Mouse (Mus musculus) liver, embryonic 13.5 days (tissue): ENCODE data around the gene Ccdc88a. TPM values are rescaled to one million over a fixed set of nuclear protein-coding genes. Genes with fewer than 3 reads are reported as not detected.

Experiments
- ATAC-seq: fragments of 200-750 bp; cut with Nextera tagmentation; 2 replicates; pipeline ENCODE4 v1.8.0; 2017; ENCODE audit warnings: low read depth, mild to moderate bottlenecking, moderate number of reproducible peaks, moderate library complexity
- DNase-seq: peaks from one replicate; pipeline ENCODE4 v3.0.0; 2022
- H3K27ac ChIP-seq: fragments of 300-500 bp; sonication (generic); 2 replicates; pipeline ENCODE4 v1.5.1; 2015; ENCODE audit warnings: moderate library complexity, mild to moderate bottlenecking, inconsistent platforms
- H3K27me3 ChIP-seq: fragments of 300-500 bp; sonication (generic); 2 replicates; pipeline ENCODE4 v1.6.1; 2015; ENCODE audit warnings: mild to moderate bottlenecking, inconsistent platforms
- H3K36me3 ChIP-seq: fragments of 300-500 bp; sonication (generic); 2 replicates; pipeline ENCODE4 v1.6.1; 2015; ENCODE audit warnings: mild to moderate bottlenecking, inconsistent platforms
- H3K4me1 ChIP-seq: fragments of 300-500 bp; sonication (generic); replicated peaks from 2 replicates; pipeline ENCODE4 v1.6.1; 2015; ENCODE audit warnings: inconsistent platforms
- H3K4me2 ChIP-seq: fragments of 300-500 bp; sonication (generic); 2 replicates; pipeline ENCODE4 v1.6.1; 2015; ENCODE audit warnings: inconsistent platforms, mild to moderate bottlenecking, moderate library complexity
- H3K4me3 ChIP-seq: fragments of 300-500 bp; sonication (generic); replicated peaks from 2 replicates; pipeline ENCODE4 v1.5.1; 2015; ENCODE audit warnings: mild to moderate bottlenecking, inconsistent platforms
- H3K9ac ChIP-seq: fragments of 300-500 bp; sonication (generic); 2 replicates; pipeline ENCODE4 v1.6.1; 2015; ENCODE audit warnings: mild to moderate bottlenecking, inconsistent platforms
- H3K9me3 ChIP-seq: fragments of 300-500 bp; sonication (generic); replicated peaks from 2 replicates; pipeline ENCODE4 v1.6.1; 2016; ENCODE audit warnings: inconsistent platforms
- WGBS: fragments of 180-500 bp; shearing (Covaris S2); methylation state at CpG from one replicate; pipeline ENCODE4 v1.1.7; 2015; ENCODE audit not compliant: insufficient replicate concordance; 5-methylcytosine and 5-hydroxymethylcytosine counted together
- polyA plus RNA-seq: library from polyadenylated mRNA; unstranded; fragments of >200 nt; fragmentation: Nextera tagmentation; extraction: Ambion mirVana; gene quantifications from 2 replicates; pipeline ENCODE4 v1.2.1, GENCODE M21; 2015

Ccdc88a gene
- polyA plus RNA-seq, 1 experiment from 2014 or later: 5.2 TPM

DNA sequence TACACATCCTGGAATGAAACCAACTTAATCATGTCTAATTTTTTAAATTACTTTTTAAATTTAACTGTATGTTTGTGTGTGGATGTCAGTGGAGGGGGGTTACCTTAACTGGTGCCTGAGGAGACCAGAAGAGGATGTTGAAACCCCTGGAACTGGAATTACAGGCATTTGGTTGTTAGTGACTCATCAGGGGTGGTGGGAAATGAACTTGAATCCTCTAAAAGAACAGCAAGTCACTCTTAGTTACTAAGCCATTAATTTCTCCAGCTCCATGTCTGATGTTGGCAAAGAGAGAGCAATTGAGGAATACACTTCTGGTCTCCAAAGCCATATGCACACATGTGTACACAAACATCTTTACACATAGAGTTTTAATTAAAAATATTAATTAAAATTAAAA, 101.2 kb downstream of the Ccdc88a start:
- DNase-seq (no peak), ATAC-seq (no peak)
- no peak overlapping the region for H3K27ac ChIP-seq
- H3K27me3 ChIP-seq: no peaks in the 10 kb centered on the region
- H3K4me2 ChIP-seq: no peak overlapping the region
- H3K9me3 ChIP-seq: no peaks in the 10 kb centered on the region
- peaks cover 3% of the 10 kb centered on the region; the same call in 1 of the 2 replicates for H3K36me3 ChIP-seq
- no peak overlapping the region for H3K9ac ChIP-seq
- no peak overlapping the region for H3K4me3 ChIP-seq
- peaks cover 4% of the 10 kb centered on the region; the same call in 1 of the 2 replicates for H3K4me1 ChIP-seq

DNA sequence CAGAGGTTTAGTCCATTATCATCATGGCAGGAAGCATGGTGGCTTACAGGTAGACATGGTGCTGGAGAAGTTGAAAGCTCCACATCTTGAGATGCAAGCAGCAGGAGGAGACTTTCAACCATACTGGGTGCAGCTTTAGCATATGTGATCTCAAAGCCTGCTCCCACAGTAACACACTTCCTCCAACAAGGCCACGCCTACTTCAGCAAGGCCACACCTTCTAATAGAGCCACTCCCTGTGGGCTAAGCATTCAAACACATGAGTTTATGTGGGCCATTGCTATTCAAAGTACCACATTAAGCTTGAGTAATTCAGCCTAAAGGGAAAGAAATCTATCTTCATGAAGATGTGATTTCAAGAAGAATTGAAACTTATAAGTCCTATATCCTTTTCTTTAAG, 119.7 kb downstream of the Ccdc88a start:
- 67% methylated on average over 1 of the region's 1 CpGs for WGBS
- no peak overlapping the region for H3K9ac ChIP-seq
- DNase-seq: no peak

DNA sequence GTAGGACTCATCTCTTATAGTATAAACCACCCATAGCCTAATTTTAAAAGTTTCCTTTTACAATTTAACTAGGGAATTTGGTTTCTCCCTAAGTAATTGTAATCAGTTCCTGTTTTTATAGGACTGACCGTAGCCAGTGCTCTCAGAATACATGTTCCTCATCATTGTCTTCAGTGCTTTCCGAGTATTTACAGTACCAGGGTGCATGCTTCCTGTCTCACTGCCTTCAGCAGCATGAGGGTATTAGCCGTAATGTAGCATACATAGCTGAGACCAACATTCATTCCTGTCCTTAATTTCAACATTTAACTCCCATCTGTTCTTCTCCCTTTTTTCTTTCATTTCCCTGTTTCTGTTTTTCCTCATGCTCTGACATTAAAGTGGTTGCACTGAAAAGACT, 123.5 kb downstream of the Ccdc88a start:
- no peak for DNase-seq
- H3K27me3 ChIP-seq: no peaks in the 10 kb centered on the region

More for the DNA sequence above, 119.7 kb downstream of the Ccdc88a start:
- no peak overlapping the region for H3K4me3 ChIP-seq
- ATAC-seq: peak; percentile 65; the same call in 1 of the 2 replicates
- no peak overlapping the region for H3K4me2 ChIP-seq
- no peak overlapping the region for H3K27ac ChIP-seq
- H3K4me1 ChIP-seq: peaks cover 3% of the 10 kb centered on the region
- no peaks in the 10 kb centered on the region for H3K27me3 ChIP-seq
- peaks cover 4% of the 10 kb centered on the region; the same call in 1 of the 2 replicates for H3K36me3 ChIP-seq
- H3K9me3 ChIP-seq: no peaks in the 10 kb centered on the region

DNA sequence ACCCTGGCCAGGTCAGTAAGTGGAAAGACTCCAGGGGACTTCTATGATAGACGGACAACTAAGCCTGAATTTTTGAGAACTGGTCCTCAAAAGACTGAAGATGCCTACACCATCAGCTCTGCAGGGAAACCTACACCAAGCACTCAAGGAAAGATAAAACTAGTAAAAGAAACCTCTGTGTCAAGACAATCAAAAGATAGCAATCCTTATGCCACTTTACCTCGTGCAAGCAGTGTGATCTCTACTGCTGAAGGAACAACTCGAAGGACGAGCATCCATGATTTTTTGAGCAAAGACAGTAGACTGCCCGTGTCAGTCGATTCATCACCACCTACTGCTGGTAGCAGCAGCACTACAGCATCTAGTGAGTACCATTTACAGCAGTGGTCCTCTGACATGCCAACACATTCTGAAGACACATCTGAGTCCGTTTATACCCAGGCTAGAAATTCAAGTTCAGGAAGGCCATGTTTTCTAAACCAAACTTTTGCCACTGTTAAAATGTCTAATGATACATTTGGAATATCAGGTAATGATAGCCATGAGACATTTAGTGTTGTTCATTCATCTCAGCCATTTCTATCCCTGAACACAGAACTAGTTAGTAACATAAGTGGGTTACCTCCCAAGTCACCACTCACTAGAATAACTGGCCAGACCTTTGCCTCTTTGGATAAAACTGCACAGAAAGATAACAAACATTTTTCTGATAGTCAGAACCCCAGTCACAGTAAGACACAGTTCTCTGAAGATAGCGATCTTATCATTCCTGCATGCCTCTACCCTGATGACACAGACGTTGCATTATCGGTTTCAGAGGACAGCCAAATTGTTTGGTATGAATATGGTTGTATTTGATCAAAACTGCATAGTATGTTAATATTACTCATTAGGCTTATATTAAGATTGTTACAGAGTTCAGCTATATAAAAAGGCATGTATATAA, 130.8 kb downstream of the Ccdc88a start:
- H3K4me3 ChIP-seq: no peak overlapping the region
- peaks cover 7% of the 10 kb centered on the region for H3K36me3 ChIP-seq
- ATAC-seq: peak; percentile 92
- peak overlapping the region; percentile 68 for H3K27ac ChIP-seq
- 57% methylated on average over 10 of the region's 10 CpGs for WGBS
- H3K4me2 ChIP-seq: 0 out of 2 replicates have a peak overlapping the region, but pooled peaks have one; percentile 26
- DNase-seq: no peak
- H3K4me1 ChIP-seq: peaks cover 18% of the 10 kb centered on the region
- H3K9me3 ChIP-seq: no peaks in the 10 kb centered on the region
- H3K9ac ChIP-seq: no peak overlapping the region
- H3K27me3 ChIP-seq: no peaks in the 10 kb centered on the region

More for the DNA sequence above, 123.5 kb downstream of the Ccdc88a start:
- WGBS: 63% methylated on average over 3 of the region's 3 CpGs
- no peak overlapping the region for H3K9ac ChIP-seq
- H3K27ac ChIP-seq: no peak overlapping the region
- H3K9me3 ChIP-seq: no peaks in the 10 kb centered on the region
- H3K4me2 ChIP-seq: no peak overlapping the region
- ATAC-seq: no peak
- peaks cover 7% of the 10 kb centered on the region; the same call in 1 of the 2 replicates for H3K36me3 ChIP-seq
- H3K4me3 ChIP-seq: no peak overlapping the region
- peaks cover 3% of the 10 kb centered on the region for H3K4me1 ChIP-seq

DNA sequence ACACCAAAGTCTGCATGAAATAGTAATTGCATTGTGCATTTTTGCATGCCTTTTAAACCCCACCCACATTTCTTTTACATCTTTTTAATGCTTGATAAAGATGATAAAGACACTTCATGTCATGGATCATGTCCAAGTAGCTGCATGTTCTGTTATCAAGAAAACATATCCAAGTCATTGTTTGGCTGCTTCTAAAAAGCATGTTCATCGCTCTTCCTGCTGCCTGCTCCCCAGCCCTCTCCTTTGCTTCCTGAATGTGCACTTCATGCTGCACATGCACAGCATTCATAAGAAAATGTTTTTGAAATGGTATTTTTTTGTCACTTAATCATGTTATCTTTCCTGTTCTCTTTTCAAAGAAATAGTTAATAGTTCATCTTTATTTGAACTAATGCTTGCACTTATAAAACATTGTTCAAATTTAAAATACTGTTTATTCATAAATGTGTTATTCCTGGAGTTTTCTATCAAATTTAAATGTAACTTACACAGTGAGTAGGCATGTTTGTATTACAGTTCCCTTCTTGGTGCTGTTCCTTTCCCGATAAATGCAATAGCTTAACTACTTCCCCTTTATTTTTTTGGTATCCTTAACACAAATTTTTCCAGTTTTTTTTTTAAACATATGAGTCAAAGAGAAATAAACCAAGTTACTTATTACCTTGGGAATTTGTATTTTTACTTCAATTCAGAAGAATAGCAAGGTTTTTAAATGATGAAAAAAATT, 131.6 kb downstream of the Ccdc88a start:
- no peaks in the 10 kb centered on the region for H3K9me3 ChIP-seq
- WGBS: 44% methylated on average over 2 of the region's 2 CpGs
- no peak for DNase-seq
- H3K27ac ChIP-seq: peak overlapping the region; percentile 68
- peaks cover 7% of the 10 kb centered on the region for H3K36me3 ChIP-seq
- H3K9ac ChIP-seq: no peak overlapping the region
- H3K4me3 ChIP-seq: no peak overlapping the region
- H3K4me2 ChIP-seq: peak overlapping the region; percentile 26; the same call in 1 of the 2 replicates
- peak; percentile 60; the same call in 1 of the 2 replicates for ATAC-seq
- no peaks in the 10 kb centered on the region for H3K27me3 ChIP-seq
- H3K4me1 ChIP-seq: peaks cover 18% of the 10 kb centered on the region

DNA sequence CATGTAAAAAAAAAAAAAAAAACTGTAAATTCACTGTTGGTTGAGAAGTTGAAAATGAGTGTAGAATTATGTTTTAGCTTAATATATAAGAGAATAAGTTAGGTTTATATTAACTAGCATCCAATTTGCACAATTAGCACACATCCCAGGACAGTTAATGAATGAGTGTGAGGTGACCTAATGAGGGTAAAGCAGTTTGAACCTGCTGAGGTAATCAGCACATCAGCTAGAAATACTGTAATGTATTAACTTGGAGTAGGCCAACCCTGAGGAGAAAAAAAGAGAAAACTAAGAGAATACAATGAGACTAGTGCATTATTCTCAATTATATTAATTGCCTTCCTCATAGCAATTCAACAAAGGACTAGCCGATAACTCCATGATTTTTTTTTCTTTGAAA, 136.0 kb downstream of the Ccdc88a start:
- DNase-seq (no peak), ATAC-seq (no peak)
- H3K9me3 ChIP-seq: no peaks in the 10 kb centered on the region
- 84% methylated on average over 1 of the region's 1 CpGs for WGBS
- H3K36me3 ChIP-seq: peaks cover 20% of the 10 kb centered on the region
- H3K27me3 ChIP-seq: no peaks in the 10 kb centered on the region
- H3K4me3 ChIP-seq: no peak overlapping the region
- H3K4me2 ChIP-seq: no peak overlapping the region
- no peak overlapping the region for H3K9ac ChIP-seq
- H3K27ac ChIP-seq: no peak overlapping the region
- H3K4me1 ChIP-seq: peaks cover 25% of the 10 kb centered on the region

DNA sequence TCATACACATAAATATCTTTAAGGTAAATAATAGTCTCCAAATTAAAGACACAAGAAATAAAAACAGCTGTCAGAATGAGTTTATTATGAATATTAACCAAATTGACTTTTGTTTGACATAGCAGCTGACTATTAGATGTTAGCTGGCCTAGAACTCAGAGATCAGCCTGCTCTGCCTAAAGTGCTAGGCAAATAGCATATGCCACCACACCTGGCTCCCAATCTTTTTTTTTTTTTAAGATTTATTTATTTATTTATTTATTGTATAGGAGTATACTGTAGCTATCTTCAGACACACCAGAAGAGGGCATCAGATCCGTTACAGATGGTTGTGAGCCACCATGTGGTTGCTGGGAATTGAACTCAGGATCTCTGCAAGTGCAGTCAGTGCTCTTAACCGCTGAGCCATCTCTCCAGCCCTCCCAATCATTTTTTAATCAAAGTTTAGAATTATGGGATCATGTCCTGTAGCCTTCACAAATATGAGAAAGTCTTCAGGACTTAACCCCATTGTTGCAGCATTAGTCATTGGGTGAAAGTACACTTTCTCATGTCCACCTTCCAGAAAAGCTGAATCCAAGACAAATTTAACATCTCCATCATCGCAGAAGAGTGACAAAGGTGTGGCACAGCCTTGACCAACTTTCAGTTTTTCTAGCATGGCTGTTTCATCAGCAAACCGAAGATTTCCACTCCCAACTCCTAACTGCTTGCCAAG, 139.5 kb downstream of the Ccdc88a start:
- Histone ChIP-seq H3K36me3 (peaks cover 20% of the 10 kb centered on the region), H3K4me2 (no peak overlapping the region), H3K9me3 (no peaks in the 10 kb centered on the region), H3K27ac (no peak overlapping the region), H3K4me1 (peaks cover 24% of the 10 kb centered on the region), H3K9ac (no peak overlapping the region), H3K4me3 (no peak overlapping the region), H3K27me3 (no peaks in the 10 kb centered on the region)
- WGBS: 79% methylated on average over 4 of the region's 4 CpGs
- DNase-seq (no peak), ATAC-seq (no peak)

DNA sequence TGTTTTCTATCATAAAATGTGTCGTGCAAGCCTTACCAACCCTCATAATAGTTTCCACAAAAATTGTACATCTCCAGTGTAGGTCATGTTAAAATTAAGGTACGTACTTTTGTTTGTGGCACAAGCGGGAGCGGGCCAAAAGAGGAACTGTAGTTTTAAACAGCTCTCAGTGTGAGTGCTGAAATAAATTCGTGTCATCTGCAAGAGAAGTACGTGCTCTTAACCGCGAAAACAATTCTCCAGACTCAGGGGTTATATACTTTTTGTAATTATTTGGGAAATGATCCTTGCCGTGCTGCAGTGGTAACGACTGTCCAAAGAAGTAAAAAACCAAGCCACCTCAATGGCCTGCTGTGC, 140.8 kb downstream of the Ccdc88a start:
- no peak for ATAC-seq
- H3K4me2 ChIP-seq: peak overlapping the region; percentile 77
- H3K27me3 ChIP-seq: 0 out of 2 replicates have a peak, but pooled peaks cover 3% of the 10 kb centered on the region

DNA sequence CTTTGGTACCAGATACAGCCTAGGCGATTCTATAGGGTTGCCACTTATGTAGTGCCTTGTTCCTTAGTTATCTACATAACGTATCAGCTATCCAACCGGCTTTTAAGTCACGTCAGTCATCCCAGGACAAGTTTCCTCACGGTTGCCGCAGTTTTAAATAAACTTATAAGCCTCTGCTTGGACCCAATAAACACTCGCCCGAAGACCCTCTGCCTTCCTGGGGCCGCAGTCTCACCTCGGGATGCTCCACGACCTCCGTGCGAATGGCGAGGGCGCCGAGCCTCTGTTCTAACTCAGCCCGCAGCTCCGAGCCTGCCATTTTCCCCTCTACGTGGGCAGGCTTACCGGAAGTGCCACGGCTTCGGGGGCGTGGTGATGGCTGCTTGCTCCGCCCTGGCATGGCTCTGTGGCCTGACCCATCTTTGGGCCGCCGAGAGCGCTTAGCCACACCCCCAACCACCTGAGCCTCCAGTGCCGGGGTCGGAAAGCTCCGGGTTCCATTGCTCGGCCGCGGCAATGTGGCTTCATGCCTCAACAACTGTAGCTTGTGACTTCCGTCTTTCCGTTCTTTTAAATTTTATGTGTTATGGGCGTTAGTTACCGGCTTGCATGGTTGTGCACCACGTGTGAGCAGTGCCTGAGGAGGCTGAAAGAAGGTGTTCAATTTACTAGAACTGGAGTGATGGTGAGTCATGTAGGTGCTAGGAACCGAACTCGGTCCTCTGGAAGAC, 141.4 kb downstream of the Ccdc88a start, which contains the start of gene Prorsd1:
Prorsd1 (minus strand) TSS at position 352 of the 731 bp plus-strand sequence.
- peak; percentile 100 for ATAC-seq

More for the DNA sequence above, 140.8 kb downstream of the Ccdc88a start:
- Histone ChIP-seq H3K4me3 (peak overlapping the region; percentile 75), H3K9ac (peak overlapping the region; percentile 82), H3K36me3 (peaks cover 20% of the 10 kb centered on the region), H3K27ac (peak overlapping the region; percentile 81), H3K9me3 (no peaks in the 10 kb centered on the region), H3K4me1 (peaks cover 24% of the 10 kb centered on the region)
- 6% methylated on average over 10 of the region's 10 CpGs for WGBS
- no peak for DNase-seq

DNA sequence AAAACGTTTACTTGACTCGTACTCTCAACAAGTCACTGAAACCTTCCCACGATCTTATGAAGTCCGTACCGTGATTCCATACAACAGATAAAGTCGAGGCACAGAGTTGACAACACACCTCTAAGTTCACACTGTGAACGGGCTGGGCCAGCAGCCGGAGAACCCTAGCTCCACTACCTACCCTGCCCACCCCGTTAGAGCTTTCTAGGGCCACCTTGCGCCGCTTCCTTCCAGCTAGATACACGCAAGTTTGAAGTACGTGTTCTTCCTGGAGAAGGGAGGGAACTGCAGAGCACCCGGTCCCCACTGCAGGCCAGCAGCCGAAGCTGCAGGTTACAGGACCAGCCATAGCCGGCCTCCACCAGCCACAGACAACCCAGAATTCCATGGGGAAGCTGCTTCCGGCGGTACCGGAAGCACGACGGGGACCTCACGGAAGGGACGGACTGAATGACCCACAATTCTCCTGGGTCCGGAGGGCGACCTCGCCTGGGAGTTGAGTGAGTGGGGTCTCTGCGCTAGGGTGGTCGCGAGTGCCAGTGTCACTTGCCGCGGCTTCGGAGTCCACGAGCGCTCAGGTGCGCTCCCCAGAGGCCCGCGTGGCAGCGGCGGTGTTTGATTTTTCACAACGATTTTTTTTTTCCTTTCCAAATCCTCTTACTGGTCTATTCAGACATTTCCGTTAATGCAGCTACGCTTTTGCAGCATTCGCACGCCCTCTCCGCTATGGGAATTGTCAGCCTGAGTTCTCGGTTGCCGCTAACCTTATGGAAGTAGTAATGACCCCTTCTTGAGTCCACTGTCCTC, 152.7 kb downstream of the Ccdc88a start, which contains the start of gene Mtif2:
Mtif2 (plus strand) TSS at position 421 of the 807 bp plus-strand sequence.
- Histone ChIP-seq H3K27ac (peak within 1 kb of the TSS; percentile 80), H3K4me3 (peak within 1 kb of the TSS; percentile 69), H3K9ac (peak within 1 kb of the TSS; percentile 79), H3K4me1 (peaks cover 21% of the 10 kb centered on the region), H3K36me3 (peaks cover 13% of the 10 kb centered on the region), H3K27me3 (no peaks in the 10 kb centered on the region), H3K4me2 (peak within 1 kb of the TSS; percentile 71), H3K9me3 (no peaks in the 10 kb centered on the region)
- peak; percentile 97 for ATAC-seq
- DNase-seq: peak; percentile 72
- WGBS: 1% methylated on average over 47 of the region's 47 CpGs

More for the DNA sequence above, 141.4 kb downstream of the Ccdc88a start, which contains the start of gene Prorsd1:
- Histone ChIP-seq H3K4me3 (peak within 1 kb of the TSS; percentile 75), H3K9me3 (no peaks in the 10 kb centered on the region), H3K36me3 (peaks cover 20% of the 10 kb centered on the region), H3K27me3 (0 out of 2 replicates have a peak, but pooled peaks cover 3% of the 10 kb centered on the region), H3K27ac (peak within 1 kb of the TSS; percentile 81), H3K4me1 (peaks cover 24% of the 10 kb centered on the region), H3K9ac (peak within 1 kb of the TSS; percentile 82), H3K4me2 (peak within 1 kb of the TSS; percentile 77)
- peak; percentile 93 for DNase-seq
- WGBS: under 1% methylated on average over 40 of the region's 40 CpGs
